Mouse (Mus musculus): ENCODE data around the gene AC124108.1. TPM values are rescaled to one million over a fixed set of nuclear protein-coding genes. Genes with fewer than 3 reads are reported as not detected.
"Not testable (repeated sequence)": the region's sequence is repeated elsewhere in the genome, so short reads cannot be mapped to it uniquely, and the experiment has no call there.

The AC124108.1 gene
- polyA plus RNA-seq, 1 experiment from 2014 or later: 0.05 TPM

DNA sequence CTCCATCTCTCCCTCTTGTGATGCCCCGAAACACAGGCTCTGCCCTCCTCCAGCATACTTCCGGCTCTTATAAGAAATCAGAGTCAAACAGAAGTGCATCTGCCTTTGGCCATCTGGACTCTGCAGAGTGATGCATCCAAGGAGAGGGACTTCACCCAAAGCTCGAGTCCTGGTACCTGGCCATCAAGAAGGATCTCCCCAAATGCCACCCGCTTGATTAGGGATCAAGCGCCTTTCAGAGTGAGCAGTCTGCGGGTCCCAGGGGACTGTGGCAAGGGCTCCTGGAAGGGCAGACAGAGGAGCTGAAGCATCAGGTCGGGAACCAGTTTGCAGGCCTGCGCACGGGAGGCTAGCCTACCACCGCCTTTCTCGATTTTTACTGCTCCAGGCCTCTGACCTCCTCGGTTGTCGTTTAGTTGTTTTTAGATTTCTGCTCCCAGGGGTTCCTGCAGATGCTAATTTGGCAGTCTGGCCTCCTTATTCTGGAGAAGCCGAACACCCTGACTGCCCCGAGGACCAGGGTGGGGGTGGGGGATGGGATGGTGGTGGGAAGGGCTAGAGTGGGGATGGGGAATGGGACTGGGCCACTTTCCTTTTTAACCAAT is 38.1 kb upstream of the AC124108.1 start:
- Histone ChIP-seq H3K36me3 (no peaks in the 10 kb centered on the region), H3K27ac (no peak overlapping the region), H3K27me3 (peaks cover 7% of the 10 kb centered on the region; the same call in 1 of the 2 replicates), H3K4me3 (replicated peaks) (no peak overlapping the region), H3K4me2 (no peak overlapping the region), H3K4me1 (peaks cover 36% of the 10 kb centered on the region), H3K9me3 (replicated peaks) (no peaks in the 10 kb centered on the region), H3K9ac (no peak overlapping the region)
- ATAC-seq (replicated peaks; ENCODE audit: low FRiP score): no peak
- WGBS: 52% methylated on average over 15 of the region's 15 CpGs

- H3K4me1 ChIP-seq: peaks cover 37% of the 10 kb centered on the region
- no peaks in the 10 kb centered on the region for H3K36me3 ChIP-seq
- no peak overlapping the region for H3K4me3 ChIP-seq (replicated peaks)
- H3K9me3 ChIP-seq (replicated peaks): no peaks in the 10 kb centered on the region
- 28% methylated on average over 8 of the region's 8 CpGs for WGBS
- peaks cover 12% of the 10 kb centered on the region for H3K27me3 ChIP-seq
- H3K27ac ChIP-seq: no peak overlapping the region
- no peak for ATAC-seq (replicated peaks; ENCODE audit: low FRiP score)
- no peak overlapping the region for H3K4me2 ChIP-seq
- no peak overlapping the region for H3K9ac ChIP-seq
These were observed 37.6 kb upstream of the AC124108.1 start for GRCm38 (mm10) chr1:132153691-132154090.

GRCm38 (mm10) chr1:132155737-132156136 is 35.5 kb upstream of the AC124108.1 start:
- no peaks in the 10 kb centered on the region for H3K36me3 ChIP-seq
- ATAC-seq (replicated peaks; ENCODE audit: low FRiP score): peak; percentile 37; the same call in 1 of the 2 replicates
- peaks cover 29% of the 10 kb centered on the region for H3K27me3 ChIP-seq

DNA sequence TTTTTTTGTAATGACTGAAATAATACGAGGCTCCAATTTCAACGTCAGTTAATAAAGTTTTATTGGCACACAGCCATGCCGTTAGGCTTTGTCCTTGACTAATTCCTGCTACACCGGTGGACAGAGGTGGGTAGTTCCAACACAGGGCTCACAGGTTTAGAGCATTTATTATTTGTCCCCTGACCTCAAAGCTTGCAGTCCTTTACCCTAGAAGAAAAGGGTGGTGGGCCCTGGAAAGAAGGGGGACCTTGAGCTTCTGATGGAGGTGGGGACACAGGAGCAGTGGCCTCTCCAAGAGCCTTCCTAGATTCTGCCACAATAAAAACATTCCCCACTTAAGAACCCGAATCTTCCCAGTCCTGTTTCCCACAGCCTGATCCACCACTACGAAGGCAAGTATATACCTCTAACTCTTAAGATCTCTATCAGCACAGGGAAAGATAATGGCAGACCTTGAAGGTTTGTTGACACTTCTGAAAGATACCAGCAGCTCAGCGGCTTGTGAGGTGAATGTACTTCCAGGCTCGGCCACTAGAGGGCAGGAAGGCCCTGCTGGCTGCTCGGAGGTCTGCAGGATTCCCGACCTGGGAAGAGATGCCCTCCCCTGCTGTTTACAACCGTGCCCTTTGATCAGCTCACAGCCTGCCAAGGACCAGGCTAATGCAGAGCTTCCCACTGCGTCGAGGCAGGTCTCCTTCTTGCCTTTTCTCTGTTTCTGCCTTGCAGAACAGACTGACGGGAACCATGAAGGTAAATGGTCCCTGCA is 34.1 kb upstream of the AC124108.1 start:
- WGBS: 21% methylated on average over 14 of the region's 14 CpGs
- Histone ChIP-seq H3K4me1 (peaks cover 20% of the 10 kb centered on the region), H3K4me2 (peak overlapping the region; percentile 40), H3K9ac (no peak overlapping the region), H3K27ac (no peak overlapping the region), H3K27me3 (peaks cover 32% of the 10 kb centered on the region), H3K36me3 (no peaks in the 10 kb centered on the region), H3K9me3 (replicated peaks) (no peaks in the 10 kb centered on the region), H3K4me3 (replicated peaks) (no peak overlapping the region)
- peak; percentile 75 for ATAC-seq (replicated peaks; ENCODE audit: low FRiP score)

More at GRCm38 (mm10) chr1:132155737-132156136, 35.5 kb upstream of the AC124108.1 start:
- H3K4me3 ChIP-seq (replicated peaks): no peak overlapping the region
- H3K4me1 ChIP-seq: peaks cover 28% of the 10 kb centered on the region
- no peaks in the 10 kb centered on the region for H3K9me3 ChIP-seq (replicated peaks)
- no peak overlapping the region for H3K4me2 ChIP-seq
- H3K27ac ChIP-seq: no peak overlapping the region
- WGBS: 9% methylated on average over 6 of the region's 6 CpGs
- no peak overlapping the region for H3K9ac ChIP-seq

DNA sequence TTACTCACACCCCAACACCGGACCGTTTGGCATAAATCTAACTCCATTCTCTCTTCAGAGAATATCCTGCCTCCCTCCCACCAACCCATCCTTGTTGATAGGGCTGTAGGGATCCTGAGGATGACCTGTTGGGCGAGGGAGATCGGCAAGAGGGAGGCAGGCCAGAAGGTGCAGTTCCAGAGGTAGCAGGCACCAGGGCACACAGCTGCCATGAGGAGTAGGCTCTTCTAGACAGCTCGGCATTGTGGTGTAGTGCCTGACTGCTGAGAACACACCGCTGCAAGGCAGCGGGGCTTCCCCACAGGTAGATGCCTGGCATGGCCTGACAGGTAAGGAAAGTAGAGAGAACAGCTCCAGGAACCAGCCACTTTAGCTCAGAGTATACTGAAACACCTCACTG is 33.4 kb upstream of the AC124108.1 start:
- H3K36me3 ChIP-seq: no peaks in the 10 kb centered on the region
- ATAC-seq (replicated peaks; ENCODE audit: low FRiP score): 0 out of 2 replicates have a peak, but pooled peaks have one; percentile 4
- H3K27ac ChIP-seq: no peak overlapping the region
- WGBS: 16% methylated on average over 7 of the region's 7 CpGs
- H3K9ac ChIP-seq: no peak overlapping the region
- peaks cover 20% of the 10 kb centered on the region for H3K4me1 ChIP-seq
- H3K4me3 ChIP-seq (replicated peaks): no peak overlapping the region
- peaks cover 32% of the 10 kb centered on the region for H3K27me3 ChIP-seq
- H3K9me3 ChIP-seq (replicated peaks): no peaks in the 10 kb centered on the region
- H3K4me2 ChIP-seq: peak overlapping the region; percentile 40

DNA sequence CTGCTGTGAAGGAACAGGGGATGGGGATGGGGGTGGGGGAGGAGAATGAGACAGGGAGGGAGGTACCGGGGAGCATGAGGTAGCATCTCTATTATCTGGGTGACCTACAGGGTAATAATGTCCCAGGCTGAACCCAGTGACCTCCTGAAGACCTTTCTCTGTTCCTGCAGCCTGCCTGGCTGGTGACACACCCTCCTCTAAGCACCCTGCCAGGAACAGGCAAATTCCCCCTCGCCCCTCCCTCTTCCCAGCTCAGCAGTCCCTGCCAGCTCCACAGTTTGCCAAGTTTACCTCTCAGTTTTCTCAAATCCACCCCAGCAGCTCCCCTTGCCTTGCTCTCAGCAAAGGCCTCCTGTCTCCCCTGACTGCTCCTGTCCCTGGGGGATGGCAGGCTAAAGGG is 32.5 kb upstream of the AC124108.1 start:
- ATAC-seq (replicated peaks; ENCODE audit: low FRiP score): no peak
- no peak overlapping the region for H3K4me2 ChIP-seq
- H3K9me3 ChIP-seq (replicated peaks): no peaks in the 10 kb centered on the region
- no peak overlapping the region for H3K9ac ChIP-seq
- no peak overlapping the region for H3K4me3 ChIP-seq (replicated peaks)
- H3K27me3 ChIP-seq: peaks cover 35% of the 10 kb centered on the region
- WGBS: 38% methylated on average over 2 of the region's 2 CpGs
- peaks cover 14% of the 10 kb centered on the region for H3K4me1 ChIP-seq
- H3K36me3 ChIP-seq: no peaks in the 10 kb centered on the region
- no peak overlapping the region for H3K27ac ChIP-seq

GRCm38 (mm10) chr1:132159681-132160080 is 31.6 kb upstream of the AC124108.1 start:
- WGBS: 68% methylated on average over 4 of the region's 4 CpGs
- Histone ChIP-seq H3K4me2 (no peak overlapping the region), H3K27ac (no peak overlapping the region), H3K4me1 (peaks cover 11% of the 10 kb centered on the region; the same call in 1 of the 2 replicates), H3K9me3 (replicated peaks) (no peaks in the 10 kb centered on the region), H3K4me3 (replicated peaks) (no peak overlapping the region), H3K36me3 (no peaks in the 10 kb centered on the region), H3K27me3 (peaks cover 38% of the 10 kb centered on the region), H3K9ac (no peak overlapping the region)
- no peak for ATAC-seq (replicated peaks; ENCODE audit: low FRiP score)

DNA sequence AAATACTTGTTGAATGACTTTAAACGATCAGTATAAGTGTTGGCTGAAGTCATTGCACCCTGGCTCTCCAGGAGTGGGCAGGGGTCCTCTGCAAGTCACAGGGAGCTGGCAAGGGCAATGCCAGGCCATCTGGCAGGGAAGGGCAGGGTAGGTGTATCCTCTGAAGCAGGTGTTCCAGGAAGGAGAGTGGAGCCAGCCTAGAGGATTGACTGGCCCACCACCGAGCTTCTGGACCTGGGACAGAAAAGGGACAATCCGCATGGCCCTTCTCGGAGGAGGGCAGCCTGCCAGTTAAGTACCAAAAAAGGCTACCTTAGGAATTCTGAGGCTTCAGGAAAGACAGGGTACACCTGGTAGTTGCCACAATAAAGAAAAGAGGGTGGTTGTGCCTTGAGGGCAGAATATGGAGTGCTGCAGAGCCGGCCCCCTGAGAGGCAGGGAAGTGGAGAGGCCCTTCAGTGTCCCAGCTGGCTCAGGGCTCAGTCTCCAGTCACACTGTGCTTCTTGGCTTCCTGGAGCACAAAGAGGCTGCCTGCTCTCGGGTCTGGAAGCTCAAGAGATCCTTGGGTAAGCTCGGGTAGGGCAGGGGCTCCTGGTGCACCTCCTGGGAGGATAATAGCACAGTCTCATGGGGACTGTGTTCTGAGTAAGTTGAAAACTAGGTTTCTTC is 29.9 kb upstream of the AC124108.1 start:
- H3K4me1 ChIP-seq: peaks cover 11% of the 10 kb centered on the region; the same call in 1 of the 2 replicates
- no peak overlapping the region for H3K4me3 ChIP-seq (replicated peaks)
- no peak overlapping the region for H3K9ac ChIP-seq
- H3K27ac ChIP-seq: no peak overlapping the region
- WGBS: 56% methylated on average over 7 of the region's 7 CpGs
- ATAC-seq (replicated peaks; ENCODE audit: low FRiP score): no peak
- no peaks in the 10 kb centered on the region for H3K36me3 ChIP-seq
- H3K9me3 ChIP-seq (replicated peaks): no peaks in the 10 kb centered on the region
- H3K27me3 ChIP-seq: peaks cover 38% of the 10 kb centered on the region
- H3K4me2 ChIP-seq: no peak overlapping the region

- WGBS: 59% methylated on average over 9 of the region's 9 CpGs
- not testable (repeated sequence) for H3K27ac ChIP-seq; ATAC-seq (replicated peaks; ENCODE audit: low FRiP score); H3K9ac ChIP-seq; H3K4me3 ChIP-seq (replicated peaks); H3K9me3 ChIP-seq (replicated peaks); H3K4me2 ChIP-seq; H3K4me1 ChIP-seq; H3K36me3 ChIP-seq
- peaks cover 41% of the 10 kb centered on the region for H3K27me3 ChIP-seq
These were observed 28.6 kb upstream of the AC124108.1 start for GRCm38 (mm10) chr1:132162618-132163017.

- no peak overlapping the region for H3K27ac ChIP-seq
- peaks cover 12% of the 10 kb centered on the region for H3K4me1 ChIP-seq
- 15% methylated on average over 13 of the region's 13 CpGs for WGBS
- no peaks in the 10 kb centered on the region for H3K36me3 ChIP-seq
- H3K4me2 ChIP-seq: no peak overlapping the region
- no peaks in the 10 kb centered on the region for H3K9me3 ChIP-seq (replicated peaks)
- peaks cover 30% of the 10 kb centered on the region for H3K27me3 ChIP-seq
- no peak for ATAC-seq (replicated peaks; ENCODE audit: low FRiP score)
- H3K9ac ChIP-seq: no peak overlapping the region
- no peak overlapping the region for H3K4me3 ChIP-seq (replicated peaks)
These were observed 26.3 kb upstream of the AC124108.1 start for GRCm38 (mm10) chr1:132164780-132165518.

- WGBS: 63% methylated on average over 3 of the region's 3 CpGs
- H3K9ac ChIP-seq: no peak overlapping the region
These were observed 25.4 kb upstream of the AC124108.1 start for GRCm38 (mm10) chr1:132165859-132166258.

More at GRCm38 (mm10) chr1:132165859-132166258, 25.4 kb upstream of the AC124108.1 start:
- Histone ChIP-seq H3K9me3 (replicated peaks) (no peaks in the 10 kb centered on the region), H3K4me2 (no peak overlapping the region), H3K4me1 (peaks cover 17% of the 10 kb centered on the region), H3K27ac (no peak overlapping the region), H3K27me3 (peaks cover 25% of the 10 kb centered on the region), H3K36me3 (no peaks in the 10 kb centered on the region), H3K4me3 (replicated peaks) (no peak overlapping the region)
- no peak for ATAC-seq (replicated peaks; ENCODE audit: low FRiP score)
